Mouse (Mus musculus) fibroblast of lung, adult 2 months (primary cell): ENCODE measurements around the gene P2rx5.

Experiments used
- DNase-seq: peaks from one replicate; pipeline ENCODE4 v3.0.0-alpha.2; 2011; ENCODE audit warnings: low read depth

P2rx5 gene

GRCm38 (mm10) chr11:73159957-73160810 lies at the start of gene P2rx5:
Gene P2rx5 (plus strand): TSS chr11:73160421.
- DNase-seq = no peak

- DNase-seq = no peak
Measured at GRCm38 (mm10) chr11:73111414-73111813, 48.8 kb upstream of the P2rx5 start.

- no peak for DNase-seq
Measured at GRCm38 (mm10) chr11:73126495-73126894, 33.7 kb upstream of the P2rx5 start.

- DNase-seq = no peak
Measured at GRCm38 (mm10) chr11:73131020-73131419, 29.2 kb upstream of the P2rx5 start.

GRCm38 (mm10) chr11:73132999-73133398 lies 27.2 kb upstream of the P2rx5 start:
- no peak for DNase-seq

- DNase-seq = no peak
Measured at GRCm38 (mm10) chr11:73134222-73134621, 26.0 kb upstream of the P2rx5 start.

GRCm38 (mm10) chr11:73136587-73136986 lies 23.6 kb upstream of the P2rx5 start:
- no peak for DNase-seq

- no peak for DNase-seq
Measured at GRCm38 (mm10) chr11:73137116-73137515, 23.1 kb upstream of the P2rx5 start.

- DNase-seq = peak; percentile 49
Measured at GRCm38 (mm10) chr11:73137591-73138501, 22.4 kb upstream of the P2rx5 start, which contains the start of gene Haspin. Gene Haspin (minus strand): TSS chr11:73138294.

- DNase-seq = no peak
Measured at GRCm38 (mm10) chr11:73144261-73144681, 15.9 kb upstream of the P2rx5 start.

GRCm38 (mm10) chr11:73146026-73146974 lies 13.9 kb upstream of the P2rx5 start:
- no peak for DNase-seq

- no peak for DNase-seq
Measured at GRCm38 (mm10) chr11:73146975-73147365, 13.3 kb upstream of the P2rx5 start.

- no peak for DNase-seq
Measured at GRCm38 (mm10) chr11:73148209-73148608, 12.0 kb upstream of the P2rx5 start.

GRCm38 (mm10) chr11:73155071-73155470 lies 5.2 kb upstream of the P2rx5 start:
- DNase-seq = peak; percentile 27

- peak; percentile 48 for DNase-seq
Measured at GRCm38 (mm10) chr11:73160811-73161200, 585 bp downstream of the P2rx5 start.

GRCm38 (mm10) chr11:73161616-73162015 lies 1.4 kb downstream of the P2rx5 start:
- no peak for DNase-seq

GRCm38 (mm10) chr11:73162284-73162683 lies 2.1 kb downstream of the P2rx5 start:
- DNase-seq = no peak

GRCm38 (mm10) chr11:73168071-73168470 lies 7.8 kb downstream of the P2rx5 start:
- no peak for DNase-seq

GRCm38 (mm10) chr11:73168576-73168975 lies 8.4 kb downstream of the P2rx5 start:
- DNase-seq = no peak

- DNase-seq = peak; percentile 19
Measured at GRCm38 (mm10) chr11:73169231-73169630, 9.0 kb downstream of the P2rx5 start.

GRCm38 (mm10) chr11:73172186-73172585 lies 12.0 kb downstream of the P2rx5 start:
- no peak for DNase-seq

GRCm38 (mm10) chr11:73175612-73176011 lies 15.4 kb downstream of the P2rx5 start:
- no peak for DNase-seq
